Mouse (Mus musculus) fibroblast of lung, adult 2 months (primary cell): ENCODE data around the gene Gtse1.

Source experiments
- DNase-seq: peaks from one replicate; pipeline ENCODE4 v3.0.0-alpha.2; 2011; ENCODE audit warnings: low read depth

Gtse1 gene

GRCm38 (mm10) chr15:85877336-85877735, 17.8 kb downstream of the Gtse1 start:
- no peak for DNase-seq

- peak; percentile 62 for DNase-seq
Measured at GRCm38 (mm10) chr15:85878848-85879497, 19.4 kb downstream of the Gtse1 start, which contains the start of gene Trmu. TSS of gene Trmu (plus strand) at chr15:85879312.

- DNase-seq = no peak
Measured at GRCm38 (mm10) chr15:85879498-85879895, 20.0 kb downstream of the Gtse1 start.

- DNase-seq = no peak
Measured at GRCm38 (mm10) chr15:85885606-85886005, 26.1 kb downstream of the Gtse1 start.

GRCm38 (mm10) chr15:85889235-85889634, 29.7 kb downstream of the Gtse1 start:
- DNase-seq = no peak

- no peak for DNase-seq
Measured at GRCm38 (mm10) chr15:85891971-85892370, 32.4 kb downstream of the Gtse1 start.

- DNase-seq = no peak
Measured at GRCm38 (mm10) chr15:85892498-85893118, 33.1 kb downstream of the Gtse1 start.

- DNase-seq = no peak
Measured at GRCm38 (mm10) chr15:85893871-85894270, 34.3 kb downstream of the Gtse1 start.

GRCm38 (mm10) chr15:85896284-85896683, 36.7 kb downstream of the Gtse1 start:
- DNase-seq = peak; percentile 39

GRCm38 (mm10) chr15:85897113-85897512, 37.6 kb downstream of the Gtse1 start:
- DNase-seq = no peak

- no peak for DNase-seq
Measured at GRCm38 (mm10) chr15:85899396-85899795, 39.9 kb downstream of the Gtse1 start.

- DNase-seq = no peak
Measured at GRCm38 (mm10) chr15:85900318-85900717, 40.8 kb downstream of the Gtse1 start.

- DNase-seq = no peak
Measured at GRCm38 (mm10) chr15:85900801-85901200, 41.3 kb downstream of the Gtse1 start.

- DNase-seq = no peak
Measured at GRCm38 (mm10) chr15:85902505-85902904, 43.0 kb downstream of the Gtse1 start.

- DNase-seq = no peak
Measured at GRCm38 (mm10) chr15:85903826-85904225, 44.3 kb downstream of the Gtse1 start.

GRCm38 (mm10) chr15:85908660-85909491, 49.3 kb downstream of the Gtse1 start:
- DNase-seq = no peak

GRCm38 (mm10) chr15:85909492-85909829, 49.9 kb downstream of the Gtse1 start:
- DNase-seq = no peak

- no peak for DNase-seq
Measured at GRCm38 (mm10) chr15:85909931-85910330, 50.4 kb downstream of the Gtse1 start.

GRCm38 (mm10) chr15:85913605-85914004, 54.1 kb downstream of the Gtse1 start:
- no peak for DNase-seq

GRCm38 (mm10) chr15:85919191-85919891, 59.8 kb downstream of the Gtse1 start:
- no peak for DNase-seq

- no peak for DNase-seq
Measured at GRCm38 (mm10) chr15:85919892-85920248, 60.3 kb downstream of the Gtse1 start.

- DNase-seq = no peak
Measured at GRCm38 (mm10) chr15:85921855-85922254, 62.3 kb downstream of the Gtse1 start.
